Mouse (Mus musculus) neural tube, embryonic 12.5 days (tissue): ENCODE measurements around the gene Spryd7. TPM values are rescaled to one million over a fixed set of nuclear protein-coding genes. Genes with fewer than 3 reads are reported as not detected.
"Not testable (repeated sequence)": the region's sequence is repeated elsewhere in the genome, so short reads cannot be mapped to it uniquely, and the experiment has no call there.

Experiments used
- ATAC-seq: fragments of 200-750 bp; cut with Nextera tagmentation; 2 replicates; pipeline ENCODE4 v1.8.0; 2017; ENCODE audit warnings: low read depth, mild to moderate bottlenecking, moderate TSS enrichment, moderate library complexity; ENCODE audit not compliant: low FRiP score
- H3K27ac ChIP-seq: fragments of 300-500 bp; sonication (generic); 2 replicates; pipeline ENCODE4 v1.5.1; 2016
- H3K27me3 ChIP-seq: fragments of 300-500 bp; sonication (generic); replicated peaks from 2 replicates; pipeline ENCODE4 v1.6.1; 2016; ENCODE audit warnings: mild to moderate bottlenecking
- H3K36me3 ChIP-seq: fragments of 300-500 bp; sonication (generic); 2 replicates; pipeline ENCODE4 v1.6.1; 2016; ENCODE audit warnings: mild to moderate bottlenecking
- H3K4me1 ChIP-seq: fragments of 300-500 bp; sonication (generic); 2 replicates; pipeline ENCODE4 v1.6.1; 2016
- H3K4me2 ChIP-seq: fragments of 300-500 bp; sonication (generic); replicated peaks from 2 replicates; pipeline ENCODE4 v1.6.1; 2016; ENCODE audit warnings: mild to moderate bottlenecking
- H3K4me3 ChIP-seq: fragments of 300-500 bp; sonication (generic); 2 replicates; pipeline ENCODE4 v1.5.1; 2016
- H3K9ac ChIP-seq: fragments of 300-500 bp; sonication (generic); 2 replicates; pipeline ENCODE4 v1.6.1; 2016; ENCODE audit warnings: mild to moderate bottlenecking
- H3K9me3 ChIP-seq: fragments of 300-500 bp; sonication (generic); 2 replicates; pipeline ENCODE4 v1.6.1; 2016; ENCODE audit warnings: mild to moderate bottlenecking
- whole genome bisulfite sequencing: fragments of 180-500 bp; shearing (Covaris S2); methylation state at CpG from one replicate; pipeline ENCODE4 v1.1.7; 2016; 5-methylcytosine and 5-hydroxymethylcytosine counted together
- polyA plus RNA-seq: library from polyadenylated mRNA; unstranded; fragments of >200 nt; fragmentation: Nextera tagmentation; extraction: Ambion mirVana; gene quantifications from 2 replicates; pipeline ENCODE4 v1.2.1, GENCODE M21; 2016

Gene Spryd7
- polyA plus RNA-seq, result 22.5 and 24.8 TPM in 2 replicates

GRCm38 (mm10) chr14:61556289-61557147 lies at the start of gene Spryd7:
Gene Spryd7, minus strand, starts transcription at chr14:61556886.
- Histone ChIP-seq H3K27me3 (no peaks in the 10 kb centered on the region), H3K27ac (peak within 1 kb of the TSS; percentile 53; the same call in 1 of the 2 replicates), H3K9me3 (no peaks in the 10 kb centered on the region), H3K9ac (peak within 1 kb of the TSS; percentile 71), H3K36me3 (no peaks in the 10 kb centered on the region), H3K4me1 (0 out of 2 replicates have a peak, but pooled peaks cover 5% of the 10 kb centered on the region), H3K4me3 (peak within 1 kb of the TSS; percentile 68), H3K4me2 (peak within 1 kb of the TSS; percentile 88)
- peak; percentile 97 for ATAC-seq
- under 1% methylated on average over 71 of the region's 72 CpGs for WGBS

GRCm38 (mm10) chr14:61606088-61606487 lies 49.4 kb upstream of the Spryd7 start:
- Histone ChIP-seq H3K4me1 (peaks cover 17% of the 10 kb centered on the region; the same call in 1 of the 2 replicates), H3K36me3 (peaks cover 35% of the 10 kb centered on the region)
- not testable (repeated sequence) for ATAC-seq, H3K9ac ChIP-seq, H3K27me3 ChIP-seq, H3K4me3 ChIP-seq, H3K4me2 ChIP-seq, H3K9me3 ChIP-seq, H3K27ac ChIP-seq
- 85% methylated on average over 2 of the region's 2 CpGs for WGBS

- no peak overlapping the region for H3K4me3 ChIP-seq
- H3K4me1 ChIP-seq, result peaks cover 26% of the 10 kb centered on the region
- ATAC-seq, result no peak
- no peak overlapping the region for H3K27ac ChIP-seq
- WGBS, result 81% methylated on average over 3 of the region's 3 CpGs
- no peak overlapping the region for H3K9ac ChIP-seq
- H3K27me3 ChIP-seq, result no peaks in the 10 kb centered on the region
- H3K9me3 ChIP-seq, result no peaks in the 10 kb centered on the region
- H3K36me3 ChIP-seq, result peaks cover 35% of the 10 kb centered on the region
- H3K4me2 ChIP-seq, result no peak overlapping the region
Observed at GRCm38 (mm10) chr14:61604081-61604480, 47.4 kb upstream of the Spryd7 start.

- peak; percentile 73; the same call in 1 of the 2 replicates for ATAC-seq
- H3K36me3 ChIP-seq, result peaks cover 35% of the 10 kb centered on the region
- H3K4me2 ChIP-seq, result 0 out of 2 replicates have a peak overlapping the region, but pooled peaks have one; percentile 9
Observed at GRCm38 (mm10) chr14:61603069-61603755, 46.5 kb upstream of the Spryd7 start.

GRCm38 (mm10) chr14:61601348-61601747 lies 44.7 kb upstream of the Spryd7 start:
- Histone ChIP-seq H3K9ac (no peak overlapping the region), H3K4me3 (no peak overlapping the region), H3K27ac (no peak overlapping the region), H3K36me3 (peaks cover 25% of the 10 kb centered on the region), H3K4me1 (peaks cover 26% of the 10 kb centered on the region), H3K9me3 (no peaks in the 10 kb centered on the region), H3K4me2 (peak overlapping the region; percentile 61), H3K27me3 (no peaks in the 10 kb centered on the region)
- ATAC-seq, result no peak
- WGBS, result 92% methylated on average over 9 of the region's 9 CpGs

More at GRCm38 (mm10) chr14:61603069-61603755, 46.5 kb upstream of the Spryd7 start:
- Histone ChIP-seq H3K4me3 (no peak overlapping the region), H3K4me1 (peaks cover 26% of the 10 kb centered on the region), H3K9ac (no peak overlapping the region), H3K9me3 (no peaks in the 10 kb centered on the region), H3K27ac (no peak overlapping the region), H3K27me3 (no peaks in the 10 kb centered on the region)
- WGBS, result 67% methylated on average over 8 of the region's 8 CpGs

- WGBS, result 4% methylated on average over 44 of the region's 44 CpGs
Observed at GRCm38 (mm10) chr14:61599057-61599806, 42.5 kb upstream of the Spryd7 start.

GRCm38 (mm10) chr14:61597968-61598367 lies 41.3 kb upstream of the Spryd7 start, which contains the start of gene Trim13:
Gene Trim13, plus strand, starts transcription at chr14:61598247.
- Histone ChIP-seq H3K4me3 (peak within 1 kb of the TSS; percentile 84), H3K9me3 (no peaks in the 10 kb centered on the region), H3K27ac (no peak within 1 kb of the TSS), H3K9ac (no peak within 1 kb of the TSS), H3K4me2 (peak within 1 kb of the TSS; percentile 61), H3K27me3 (no peaks in the 10 kb centered on the region), H3K4me1 (peaks cover 18% of the 10 kb centered on the region), H3K36me3 (0 out of 2 replicates have a peak, but pooled peaks cover 5% of the 10 kb centered on the region)
- WGBS, result 47% methylated on average over 5 of the region's 5 CpGs
- ATAC-seq, result no peak

More at GRCm38 (mm10) chr14:61599057-61599806, 42.5 kb upstream of the Spryd7 start:
- ATAC-seq, result peak; percentile 94
- Histone ChIP-seq H3K36me3 (peaks cover 7% of the 10 kb centered on the region), H3K9ac (peak overlapping the region; percentile 91), H3K4me1 (peaks cover 26% of the 10 kb centered on the region), H3K4me3 (peak overlapping the region; percentile 84), H3K27me3 (no peaks in the 10 kb centered on the region), H3K27ac (peak overlapping the region; percentile 64), H3K4me2 (peak overlapping the region; percentile 61), H3K9me3 (no peaks in the 10 kb centered on the region)

GRCm38 (mm10) chr14:61596719-61597426 lies 40.2 kb upstream of the Spryd7 start:
- Histone ChIP-seq H3K4me2 (no peak overlapping the region), H3K4me1 (peaks cover 16% of the 10 kb centered on the region), H3K36me3 (0 out of 2 replicates have a peak, but pooled peaks cover 3% of the 10 kb centered on the region), H3K9ac (no peak overlapping the region), H3K9me3 (no peaks in the 10 kb centered on the region), H3K4me3 (no peak overlapping the region), H3K27me3 (no peaks in the 10 kb centered on the region), H3K27ac (no peak overlapping the region)
- ATAC-seq, result no peak
- WGBS, result 92% methylated on average over 9 of the region's 9 CpGs

GRCm38 (mm10) chr14:61589288-61590065 lies 32.8 kb upstream of the Spryd7 start:
- Histone ChIP-seq H3K4me2 (no peak overlapping the region), H3K9ac (no peak overlapping the region), H3K4me1 (no peaks in the 10 kb centered on the region), H3K36me3 (no peaks in the 10 kb centered on the region), H3K27ac (no peak overlapping the region), H3K4me3 (no peak overlapping the region), H3K27me3 (no peaks in the 10 kb centered on the region), H3K9me3 (no peaks in the 10 kb centered on the region)
- no peak for ATAC-seq
- 85% methylated on average over 4 of the region's 4 CpGs for WGBS

- Histone ChIP-seq H3K27ac (no peak overlapping the region), H3K9me3 (no peaks in the 10 kb centered on the region), H3K27me3 (no peaks in the 10 kb centered on the region), H3K9ac (no peak overlapping the region), H3K4me1 (0 out of 2 replicates have a peak, but pooled peaks cover 2% of the 10 kb centered on the region), H3K36me3 (no peaks in the 10 kb centered on the region), H3K4me2 (no peak overlapping the region), H3K4me3 (no peak overlapping the region)
- ATAC-seq, result no peak
- WGBS, result 89% methylated on average over 8 of the region's 8 CpGs
Observed at GRCm38 (mm10) chr14:61575941-61576340, 19.3 kb upstream of the Spryd7 start.
